Mouse (Mus musculus) spleen, adult 2 months (tissue): ENCODE data around the gene Afm.

ENCODE experiments used
- CTCF ChIP-seq: fragments of 200-500 bp; IDR thresholded peaks from 2 replicates; pipeline ENCODE4 v1.5.1; 2011; ENCODE audit warnings: mild to moderate bottlenecking, inconsistent platforms; ENCODE audit not compliant: insufficient read depth, insufficient read length, insufficient replicate concordance; ENCODE audit errors: extremely low read depth
- POLR2A ChIP-seq: fragments of 200-500 bp; IDR thresholded peaks from 2 replicates; pipeline ENCODE4 v1.6.1; 2011; ENCODE audit warnings: low read depth, low read length, inconsistent platforms

GRCm38 (mm10) chr5:90577751-90578150 is 59.0 kb downstream of the Afm start:
- no peak for TF ChIP-seq CTCF
- no peak for TF ChIP-seq POLR2A
